Mouse (Mus musculus): Measurements from ENCODE around the gene Sema4d. TPM values are rescaled to one million over a fixed set of nuclear protein-coding genes. Genes with fewer than 3 reads are reported as not detected.
A peak's percentile ranks its signal among the peaks of the same experiment; 100 is the strongest.

Sema4d gene
- total and polyA plus RNA-seq, 3 experiments = 6.9 to 20.3 TPM; not detected in 1

DNA sequence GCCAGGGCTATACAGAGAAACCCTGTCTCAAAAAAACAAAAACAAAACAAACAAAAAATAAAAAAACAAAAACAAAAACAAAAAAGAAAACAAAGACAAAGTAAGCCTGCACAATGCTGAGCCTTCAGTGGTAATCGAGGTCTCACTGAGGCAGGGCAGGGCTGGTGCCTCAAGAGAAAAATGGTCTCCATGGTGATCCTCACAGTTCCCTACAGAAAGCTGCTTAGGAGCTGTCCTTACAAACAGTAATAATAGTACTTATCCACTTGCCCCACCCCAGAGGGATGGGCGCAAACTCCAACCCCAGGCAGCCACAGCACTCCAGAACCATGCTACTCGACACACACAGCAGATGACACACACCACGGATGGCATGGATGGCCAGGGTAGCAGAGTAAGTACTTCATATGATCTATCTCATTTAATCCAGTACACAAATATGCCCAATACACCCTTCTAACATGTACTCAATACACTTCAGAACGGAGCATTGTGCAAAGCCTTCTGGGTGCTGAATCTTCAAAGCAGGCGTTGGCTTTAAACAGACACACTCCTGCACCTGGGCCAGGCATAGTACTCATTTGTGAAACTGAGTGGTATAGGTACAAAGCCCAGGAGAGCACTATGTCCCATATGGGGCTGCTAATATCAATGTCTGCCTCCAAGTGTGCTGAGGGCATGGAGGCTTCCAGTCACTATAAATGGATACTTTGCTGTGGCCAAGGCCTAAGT, 34.1 kb downstream of the Sema4d start:
- Histone ChIP-seq H3K27me3 (ENCODE audit: control insufficient read depth in 1 of 2, insufficient read depth in 2 of 2, low read length in 2 of 2) (no peaks in the 10 kb centered on the region), H3K9ac (ENCODE audit: control insufficient read depth, low read depth, low read length, poor library complexity, severe bottlenecking) (no peak overlapping the region), H3K4me3 (ENCODE audit: control insufficient read depth in 1 of 2, insufficient read depth in 1 of 2, low read depth in 2 of 2, low read length in 2 of 2) (no peak overlapping the region), H3K36me3 (ENCODE audit: control insufficient read depth in 1 of 2, insufficient read depth in 2 of 2, low read length in 2 of 2) (peaks cover 0 to 17% of the 10 kb centered on the region in 2 experiments; a peak in 2 of 4 replicates), H3K27ac (ENCODE audit: control insufficient read depth, low read depth, low read length) (no peak overlapping the region), H3K79me2 (ENCODE audit: control insufficient read depth, insufficient read depth, low read length, poor library complexity) (no peaks in the 10 kb centered on the region; the same call in 1 of the 2 replicates), H3K4me1 (ENCODE audit: control insufficient read depth in 1 of 2, insufficient read depth in 2 of 2, low read length in 2 of 2) (peaks cover 8 to 22% of the 10 kb centered on the region in 2 experiments), H3K9me3 (replicated peaks; ENCODE audit: insufficient read depth, low read length) (no peaks in the 10 kb centered on the region)
- no peak for DNase-seq (ENCODE audit: low read depth, low spot score)
- TF ChIP-seq GATA1 (IDR thresholded peaks at IDR 0.05; ENCODE audit: low read depth, low read length) = no peak
- no peak for TF ChIP-seq TAL1 (IDR thresholded peaks at IDR 0.05; ENCODE audit: low read length)
- TF ChIP-seq MAX (IDR thresholded peaks at IDR 0.05; ENCODE audit: low read length) = no peak
- TF ChIP-seq RAD21 (IDR thresholded peaks at IDR 0.05; ENCODE audit: low read depth, low read length) = no peak
- no peak for TF ChIP-seq HCFC1 (IDR thresholded peaks at IDR 0.05; ENCODE audit: low read depth, low read length)
- no peak for TF ChIP-seq JUND (IDR thresholded peaks at IDR 0.05; ENCODE audit: low read depth, low read length)
- TF ChIP-seq USF2 (IDR thresholded peaks at IDR 0.05; ENCODE audit: borderline replicate concordance in 1 of 2, insufficient read depth in 1 of 2, low read depth in 1 of 2, low read length in 2 of 2) = no peak
- TF ChIP-seq POLR2AphosphoS5 (IDR thresholded peaks at IDR 0.05; ENCODE audit: borderline replicate concordance, low read depth, low read length) = no peak
- TF ChIP-seq ZMIZ1 (IDR thresholded peaks at IDR 0.05; ENCODE audit: low read depth, low read length) = no peak

- H3K79me2 ChIP-seq (ENCODE audit: control insufficient read depth, insufficient read depth, low read length, poor library complexity) = no peaks in the 10 kb centered on the region; the same call in 1 of the 2 replicates
- DNase-seq (ENCODE audit: low read depth, low spot score) = no peak
- no peak overlapping the region for H3K4me3 ChIP-seq (ENCODE audit: control insufficient read depth in 1 of 2, insufficient read depth in 1 of 2, low read depth in 2 of 2, low read length in 2 of 2)
- H3K9me3 ChIP-seq (replicated peaks; ENCODE audit: insufficient read depth, low read length) = no peaks in the 10 kb centered on the region
- no peak overlapping the region for H3K9ac ChIP-seq (ENCODE audit: control insufficient read depth, low read depth, low read length, poor library complexity, severe bottlenecking)
- no peak overlapping the region for H3K27ac ChIP-seq (ENCODE audit: control insufficient read depth, low read depth, low read length)
- TF ChIP-seq TAL1 (IDR thresholded peaks at IDR 0.05; ENCODE audit: low read length) (no peak), KAT2A (conservative IDR thresholded peaks at IDR 0.05; ENCODE audit: low read depth, low read length) (no peak), MYB (IDR thresholded peaks at IDR 0.05; ENCODE audit: low read depth, low read length) (no peak)
- peaks cover 0 to 17% of the 10 kb centered on the region in 2 experiments; a peak in 2 of 4 replicates for H3K36me3 ChIP-seq (ENCODE audit: control insufficient read depth in 1 of 2, insufficient read depth in 2 of 2, low read length in 2 of 2)
- no peaks in the 10 kb centered on the region for H3K27me3 ChIP-seq (ENCODE audit: control insufficient read depth in 1 of 2, insufficient read depth in 2 of 2, low read length in 2 of 2)
- H3K4me1 ChIP-seq (ENCODE audit: control insufficient read depth in 1 of 2, insufficient read depth in 2 of 2, low read length in 2 of 2) = peaks cover 8 to 22% of the 10 kb centered on the region in 2 experiments
Measured at GRCm38 (mm10) chr13:51758428-51758827, 35.1 kb downstream of the Sema4d start.

DNA sequence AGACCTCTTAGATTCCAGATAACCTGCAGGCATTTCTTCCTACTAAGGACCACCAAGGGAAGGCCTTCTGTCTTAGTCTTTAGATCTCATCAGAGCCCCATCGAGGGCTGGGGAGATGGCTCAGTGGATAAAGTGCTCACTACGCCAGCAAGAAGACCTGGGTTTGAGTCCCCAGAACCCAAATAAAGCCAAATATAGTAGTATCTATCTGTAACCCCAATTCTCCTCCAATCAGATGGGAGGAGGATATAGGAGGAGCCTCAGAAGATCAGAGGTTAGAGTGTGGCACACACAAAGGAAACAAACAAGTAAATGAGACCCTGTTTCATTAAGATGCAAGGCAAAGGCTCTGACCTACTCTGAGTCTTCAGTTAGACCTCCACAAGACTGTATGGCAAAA, 36.4 kb downstream of the Sema4d start:
- peaks cover 0 to 17% of the 10 kb centered on the region in 2 experiments; a peak in 2 of 4 replicates for H3K36me3 ChIP-seq (ENCODE audit: control insufficient read depth in 1 of 2, insufficient read depth in 2 of 2, low read length in 2 of 2)
- peak overlapping the region; percentile 36 for H3K9ac ChIP-seq (ENCODE audit: control insufficient read depth, low read depth, low read length, poor library complexity, severe bottlenecking)
- DNase-seq (ENCODE audit: low read depth, low spot score) = no peak
- H3K9me3 ChIP-seq (replicated peaks; ENCODE audit: insufficient read depth, low read length) = no peaks in the 10 kb centered on the region
- no peaks in the 10 kb centered on the region for H3K27me3 ChIP-seq (ENCODE audit: control insufficient read depth in 1 of 2, insufficient read depth in 2 of 2, low read length in 2 of 2)
- no peaks in the 10 kb centered on the region; the same call in 1 of the 2 replicates for H3K79me2 ChIP-seq (ENCODE audit: control insufficient read depth, insufficient read depth, low read length, poor library complexity)
- TF ChIP-seq POLR2AphosphoS5 (IDR thresholded peaks at IDR 0.05; ENCODE audit: borderline replicate concordance, low read depth, low read length) = no peak
- peaks cover 8 to 16% of the 10 kb centered on the region in 2 experiments for H3K4me1 ChIP-seq (ENCODE audit: control insufficient read depth in 1 of 2, insufficient read depth in 2 of 2, low read length in 2 of 2)
- no peak overlapping the region for H3K4me3 ChIP-seq (ENCODE audit: control insufficient read depth in 1 of 2, insufficient read depth in 1 of 2, low read depth in 2 of 2, low read length in 2 of 2)
- H3K27ac ChIP-seq (ENCODE audit: control insufficient read depth, low read depth, low read length) = peak overlapping the region; percentile 77
